Mouse (Mus musculus) midbrain, postnatal 0 days (tissue): ENCODE measurements at regions not wholly inside any gene's neighbourhood (a gene's known extent, or its start where the extent isn't known, plus 50 kb on each side); places are given as distances from the start of the nearest gene placed in this dataset.

Experiments
- ATAC-seq: fragments of 200-750 bp; cut with Nextera tagmentation; 2 replicates; pipeline ENCODE4 v1.8.0; 2017; ENCODE audit warnings: moderate number of reproducible peaks, mild to moderate bottlenecking, moderate TSS enrichment, moderate library complexity; ENCODE audit not compliant: low FRiP score
- DNase-seq: peaks from one replicate; pipeline ENCODE4 v3.0.0-alpha.2; 2015; ENCODE audit warnings: low spot score
- H3K27ac ChIP-seq: fragments of 300-500 bp; sonication (generic); 2 replicates; pipeline ENCODE4 v1.5.1; 2014; ENCODE audit warnings: low read depth, mild to moderate bottlenecking, low read length, mixed read lengths
- H3K27me3 ChIP-seq: fragments of 300-500 bp; sonication (generic); 2 replicates; pipeline ENCODE4 v1.6.1; 2014; ENCODE audit warnings: low read length, control low read depth, mixed read lengths; ENCODE audit not compliant: insufficient read depth
- H3K36me3 ChIP-seq: fragments of 300-500 bp; sonication (generic); 2 replicates; pipeline ENCODE4 v1.6.1; 2014; ENCODE audit warnings: low read length, control low read depth, mixed read lengths; ENCODE audit not compliant: insufficient read depth
- H3K4me1 ChIP-seq: fragments of 300-500 bp; sonication (generic); 2 replicates; pipeline ENCODE4 v1.6.1; 2014; ENCODE audit warnings: mild to moderate bottlenecking, control low read depth, antibody characterized with exemption, low read length, mixed read lengths; ENCODE audit not compliant: insufficient read depth
- H3K4me2 ChIP-seq: fragments of 300-500 bp; sonication (generic); 2 replicates; pipeline ENCODE4 v1.6.1; 2014; ENCODE audit warnings: low read depth, mild to moderate bottlenecking, low read length, mixed read lengths; ENCODE audit not compliant: poor library complexity, severe bottlenecking
- H3K4me3 ChIP-seq: fragments of 300-500 bp; sonication (generic); 2 replicates; pipeline ENCODE4 v1.5.1; 2014; ENCODE audit warnings: low read depth, mild to moderate bottlenecking, low read length, moderate library complexity
- H3K9ac ChIP-seq: fragments of 300-500 bp; sonication (generic); replicated peaks from 2 replicates; pipeline ENCODE4 v1.6.1; 2014; ENCODE audit warnings: mild to moderate bottlenecking, low read length, moderate library complexity, mixed read lengths; ENCODE audit not compliant: poor library complexity, severe bottlenecking
- H3K9me3 ChIP-seq: fragments of 300-500 bp; sonication (generic); 2 replicates; pipeline ENCODE4 v1.6.1; 2016; ENCODE audit warnings: low read length, control low read depth
- CTCF ChIP-seq: IDR thresholded peaks from 2 replicates; pipeline ENCODE4 v1.5.1; 2016; ENCODE audit warnings: antibody characterized with exemption, mild to moderate bottlenecking
- WGBS: fragments of 180-500 bp; shearing (Covaris S2); extraction: QIAGEN DNeasy Blood & Tissue Kit; methylation state at CpG from one replicate; pipeline ENCODE4 v1.1.7; 2014; 5-methylcytosine and 5-hydroxymethylcytosine counted together

DNA sequence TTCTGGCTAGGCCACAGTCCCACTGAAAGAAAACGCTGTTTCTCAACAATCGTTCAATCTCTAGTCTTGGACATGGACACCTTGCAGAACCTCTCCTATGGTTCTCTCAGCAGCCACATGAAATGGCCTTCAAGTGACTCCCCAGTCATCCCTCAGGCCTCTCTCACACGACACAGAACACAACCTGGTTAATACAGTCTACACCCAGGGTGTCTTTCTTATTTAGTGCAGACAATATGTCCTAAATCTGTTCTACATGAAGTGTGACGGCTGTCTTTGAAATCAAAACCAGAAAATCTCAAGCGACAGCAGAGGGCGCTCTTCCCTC lies 75.2 kb upstream of the Egfl6 start:
- H3K4me2 ChIP-seq: no peak overlapping the region
- peak overlapping the region; percentile 79; the same call in 1 of the 2 replicates for H3K27ac ChIP-seq
- ATAC-seq: peak; percentile 47; the same call in 1 of the 2 replicates
- TF ChIP-seq CTCF: peak; percentile 84
- H3K9me3 ChIP-seq: no peaks in the 10 kb centered on the region
- WGBS: 26% methylated on average over 6 of the region's 6 CpGs
- no peak overlapping the region for H3K9ac ChIP-seq
- H3K4me1 ChIP-seq: no peaks in the 10 kb centered on the region
- H3K4me3 ChIP-seq: no peak overlapping the region
- H3K27me3 ChIP-seq: no peaks in the 10 kb centered on the region; the same call in 1 of the 2 replicates
- H3K36me3 ChIP-seq: no peaks in the 10 kb centered on the region
- DNase-seq: no peak

DNA sequence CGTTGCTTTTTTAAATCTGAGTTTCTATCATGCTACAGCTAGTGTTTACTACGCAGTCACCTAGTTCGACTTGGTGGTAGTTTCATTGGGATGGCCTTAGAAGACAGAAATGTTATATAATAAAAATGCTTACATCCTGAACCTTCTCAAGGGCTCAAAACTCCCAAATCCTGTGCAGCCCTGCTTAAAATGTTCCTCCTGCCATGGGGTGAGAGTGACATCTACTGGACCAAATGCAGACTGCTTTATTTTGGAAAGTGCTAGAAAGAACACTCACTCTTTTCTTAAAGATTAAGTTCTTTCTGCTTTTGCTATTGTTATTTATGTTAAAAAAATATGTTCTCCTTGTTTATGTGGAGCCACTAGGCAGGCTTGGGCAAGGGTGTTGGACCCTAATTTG lies 66.9 kb upstream of the Egfl6 start:
- DNase-seq (peak; percentile 48), ATAC-seq (no peak)
- Histone ChIP-seq H3K36me3 (no peaks in the 10 kb centered on the region), H3K9me3 (no peaks in the 10 kb centered on the region), H3K4me2 (no peak overlapping the region), H3K9ac (no peak overlapping the region), H3K4me1 (no peaks in the 10 kb centered on the region), H3K27me3 (no peaks in the 10 kb centered on the region; the same call in 1 of the 2 replicates), H3K27ac (no peak overlapping the region), H3K4me3 (no peak overlapping the region)
- 58% methylated on average over 3 of the region's 3 CpGs for WGBS
- peak; percentile 90 for TF ChIP-seq CTCF

DNA sequence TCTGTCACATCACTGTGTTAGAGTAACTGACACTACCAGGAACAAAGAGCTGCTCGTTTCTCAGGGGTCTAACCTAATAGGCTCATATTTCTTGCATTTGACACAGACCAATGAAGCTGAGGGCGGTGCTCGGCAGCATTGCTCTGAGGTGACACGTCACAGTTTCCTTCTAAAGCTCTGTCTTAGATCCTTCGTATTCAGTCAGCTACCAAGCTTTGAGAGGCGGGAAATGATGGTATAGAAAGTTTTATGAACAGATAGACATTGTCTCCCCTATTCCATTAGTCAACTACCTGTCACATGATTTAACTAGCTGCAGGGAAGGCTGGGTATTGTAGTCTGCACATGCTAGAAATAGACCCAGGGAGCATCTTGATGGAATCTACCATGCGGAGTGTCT lies 60.2 kb upstream of the Egfl6 start:
- no peak for ATAC-seq
- H3K36me3 ChIP-seq: no peaks in the 10 kb centered on the region
- no peak overlapping the region for H3K4me3 ChIP-seq

DNA sequence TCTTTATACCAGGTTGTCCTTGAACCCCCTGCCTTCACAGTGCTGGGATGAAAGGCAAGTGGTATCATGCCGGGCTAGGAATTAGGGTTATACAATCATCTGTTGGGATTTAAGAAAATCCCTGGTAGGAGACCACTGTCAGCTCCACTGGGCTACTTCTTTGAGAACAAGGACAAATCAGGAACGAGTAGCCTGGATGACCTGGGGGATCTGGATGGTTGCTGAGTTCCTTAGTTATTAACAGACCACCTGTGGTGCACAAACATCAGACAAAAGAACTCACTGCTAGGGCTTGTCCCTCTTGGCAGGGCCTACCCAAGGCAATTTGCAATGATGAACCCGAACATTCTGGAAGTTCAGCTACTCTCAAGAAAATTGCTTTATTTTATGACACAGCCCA lies 55.7 kb upstream of the Egfl6 start:
- Histone ChIP-seq H3K4me1 (no peaks in the 10 kb centered on the region), H3K9me3 (no peaks in the 10 kb centered on the region), H3K4me3 (no peak overlapping the region), H3K9ac (no peak overlapping the region), H3K27me3 (no peaks in the 10 kb centered on the region), H3K4me2 (no peak overlapping the region), H3K27ac (no peak overlapping the region), H3K36me3 (no peaks in the 10 kb centered on the region)
- no peak for TF ChIP-seq CTCF
- no peak for DNase-seq
- no peak for ATAC-seq
- WGBS: 40% methylated on average over 3 of the region's 3 CpGs

More for the DNA sequence above, 60.2 kb upstream of the Egfl6 start:
- DNase-seq: peak; percentile 18
- Histone ChIP-seq H3K9me3 (no peaks in the 10 kb centered on the region), H3K27ac (no peak overlapping the region), H3K27me3 (no peaks in the 10 kb centered on the region), H3K4me2 (no peak overlapping the region), H3K4me1 (no peaks in the 10 kb centered on the region), H3K9ac (no peak overlapping the region)
- TF ChIP-seq CTCF: no peak
- WGBS: 60% methylated on average over 7 of the region's 7 CpGs

DNA sequence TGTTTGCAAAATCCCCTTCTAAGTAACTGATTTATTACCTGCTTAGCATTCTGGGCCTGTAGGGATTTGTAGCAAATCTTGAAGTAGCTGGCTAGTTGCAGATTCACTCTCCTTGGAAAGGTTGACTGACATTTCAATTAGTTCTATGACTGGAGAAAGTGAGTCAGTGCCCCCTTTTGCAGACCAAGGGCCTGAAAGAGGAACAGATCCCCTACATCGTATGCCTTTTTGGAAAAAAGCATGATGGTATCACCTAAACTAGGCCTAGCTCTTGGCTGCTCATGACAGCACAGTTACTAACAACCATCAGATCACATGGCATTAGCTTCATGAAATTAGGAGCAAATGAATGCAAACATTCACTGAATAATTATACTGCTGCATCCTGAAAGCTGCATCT lies 54.7 kb upstream of the Egfl6 start:
- Histone ChIP-seq H3K27me3 (no peaks in the 10 kb centered on the region), H3K9me3 (no peaks in the 10 kb centered on the region), H3K4me3 (no peak overlapping the region), H3K4me1 (no peaks in the 10 kb centered on the region), H3K36me3 (no peaks in the 10 kb centered on the region), H3K9ac (no peak overlapping the region), H3K4me2 (no peak overlapping the region), H3K27ac (no peak overlapping the region)
- DNase-seq: no peak
- no peak for ATAC-seq
- WGBS: 71% methylated on average over 1 of the region's 1 CpGs
- no peak for TF ChIP-seq CTCF
